Mouse (Mus musculus): Measurements from ENCODE around the gene Glrp1.

The Glrp1 gene

DNA sequence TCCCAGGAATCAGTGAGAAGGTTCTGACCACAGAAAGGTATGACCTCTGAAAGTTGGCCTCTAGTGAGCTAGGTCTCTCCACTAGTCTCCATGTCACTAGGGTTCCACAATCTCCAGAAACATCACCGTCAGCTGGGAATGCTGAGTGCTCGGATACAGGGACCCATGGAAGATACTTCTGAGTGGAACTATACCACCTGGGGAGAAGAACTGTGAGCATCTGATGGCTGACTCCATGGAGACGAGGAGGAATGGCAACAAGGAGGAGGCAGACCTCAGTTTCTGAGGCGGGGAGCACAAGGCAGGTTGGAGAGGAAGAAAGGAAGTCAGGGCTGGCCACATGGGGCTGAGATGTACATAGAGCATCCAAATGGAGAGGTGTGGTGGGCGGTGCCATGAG, 50.2 kb downstream of the Glrp1 start:
- no peak for DNase-seq

DNA sequence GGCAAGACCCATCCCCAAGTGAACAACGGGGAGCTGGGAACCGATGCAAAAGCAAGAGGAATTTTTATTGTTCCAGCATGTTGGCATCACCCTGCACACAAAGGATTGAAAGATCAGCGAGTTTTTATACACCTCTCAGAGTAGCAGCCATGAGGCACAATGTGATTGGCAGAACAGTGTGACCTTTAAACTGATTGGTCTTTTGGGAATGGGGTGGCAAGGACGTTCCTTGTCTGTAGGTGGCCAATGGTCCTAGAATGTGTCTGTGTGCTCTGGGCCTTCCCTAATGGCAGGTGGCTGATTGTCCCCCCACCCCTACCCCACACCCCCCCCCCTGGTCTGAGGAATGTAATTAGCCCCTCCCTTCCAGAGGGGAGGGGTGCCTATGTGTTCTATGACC, 50.7 kb downstream of the Glrp1 start:
- no peak for DNase-seq

DNA sequence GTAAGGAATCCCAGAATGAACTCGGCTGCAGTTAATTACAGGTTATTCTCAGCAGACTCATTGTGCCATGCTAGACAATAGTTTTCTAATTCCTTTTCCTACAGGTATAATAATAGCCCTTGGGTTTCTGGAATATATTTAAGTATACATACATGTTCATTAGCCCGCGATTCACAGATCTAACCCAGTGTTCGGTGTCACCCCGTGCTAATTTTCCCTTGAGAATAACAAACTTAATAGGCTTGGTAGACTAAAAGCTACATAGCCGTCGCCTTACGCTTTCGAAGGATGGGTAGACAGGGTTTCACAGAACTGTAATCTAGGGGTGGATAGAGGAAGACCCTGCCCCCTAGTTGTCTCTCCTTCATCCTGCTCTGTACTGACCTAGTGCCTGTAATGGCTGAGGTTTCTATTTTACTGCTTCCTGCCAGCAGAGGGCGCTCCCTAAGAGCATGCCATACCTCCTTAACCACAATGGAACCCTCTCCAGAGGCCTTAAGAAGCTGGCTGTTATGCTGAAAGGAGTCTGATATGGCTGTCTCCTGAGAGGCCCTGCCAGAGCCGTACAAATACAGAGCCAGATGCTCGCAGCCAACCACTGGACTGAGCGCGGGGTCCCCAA, 53.3 kb downstream of the Glrp1 start:
- peak; percentile 77 to 84 for DNase-seq

DNA sequence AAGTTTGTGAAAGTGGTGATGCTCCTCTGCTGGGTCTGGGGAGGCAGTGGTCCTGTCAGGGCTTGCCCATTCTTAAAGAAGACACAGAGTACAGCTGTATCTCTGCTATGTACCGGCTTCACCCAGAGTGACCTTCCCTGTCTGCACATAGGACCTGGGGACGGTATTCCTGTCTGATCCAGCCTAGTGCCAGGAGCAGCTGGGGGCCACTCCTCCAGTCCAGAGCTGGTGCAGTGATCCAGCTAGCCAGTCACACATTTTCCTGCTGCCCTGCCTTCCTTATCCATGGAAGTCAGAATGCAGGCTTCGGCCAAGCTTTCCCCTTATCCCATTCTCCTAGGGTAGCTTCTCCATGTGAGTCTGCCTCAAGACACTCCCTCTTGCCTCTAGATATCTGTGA, 54.1 kb downstream of the Glrp1 start:
- peak; percentile 14 to 73 for DNase-seq

DNA sequence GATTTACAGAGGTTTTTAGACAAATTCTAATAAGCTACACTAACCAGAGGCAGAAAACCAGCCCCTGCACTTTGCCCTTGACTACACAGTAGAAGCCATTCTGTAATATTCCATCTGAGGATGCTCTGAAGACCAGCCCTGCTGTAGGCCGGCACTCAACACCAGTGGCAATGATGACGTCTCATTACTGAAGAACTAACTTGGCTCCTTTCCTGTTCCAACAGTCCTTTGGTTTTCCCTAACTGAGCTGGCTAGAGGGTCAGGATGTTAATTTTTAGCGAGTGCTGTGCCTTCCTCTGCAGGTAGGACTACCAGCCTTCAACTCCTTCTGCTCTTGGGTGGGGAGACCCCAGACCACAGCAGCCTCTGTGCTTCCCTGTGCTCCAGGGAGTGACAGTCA, 55.2 kb downstream of the Glrp1 start:
- DNase-seq: peak in 1 of 2 experiments; percentile 11

DNA sequence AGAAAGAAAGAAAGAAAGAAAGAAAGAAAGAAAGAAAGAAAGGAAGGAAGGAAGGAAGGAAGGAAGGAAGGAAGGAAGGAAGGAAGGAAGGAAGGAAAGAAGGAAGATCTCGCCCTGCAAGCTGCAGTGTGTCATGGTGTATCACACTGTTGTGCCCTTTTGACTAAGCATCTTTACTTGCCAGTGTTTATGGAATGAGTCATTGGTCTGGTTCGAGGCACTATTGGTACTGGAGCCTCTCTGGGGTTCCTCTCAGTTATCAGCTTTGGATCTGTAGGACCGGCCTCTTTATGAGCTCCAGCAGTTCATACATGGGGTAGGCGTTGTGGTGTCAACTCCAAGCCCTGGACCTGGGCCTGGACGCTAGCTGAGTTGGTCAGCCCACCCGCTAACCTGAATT, 57.7 kb downstream of the Glrp1 start:
- DNase-seq: no peak

DNA sequence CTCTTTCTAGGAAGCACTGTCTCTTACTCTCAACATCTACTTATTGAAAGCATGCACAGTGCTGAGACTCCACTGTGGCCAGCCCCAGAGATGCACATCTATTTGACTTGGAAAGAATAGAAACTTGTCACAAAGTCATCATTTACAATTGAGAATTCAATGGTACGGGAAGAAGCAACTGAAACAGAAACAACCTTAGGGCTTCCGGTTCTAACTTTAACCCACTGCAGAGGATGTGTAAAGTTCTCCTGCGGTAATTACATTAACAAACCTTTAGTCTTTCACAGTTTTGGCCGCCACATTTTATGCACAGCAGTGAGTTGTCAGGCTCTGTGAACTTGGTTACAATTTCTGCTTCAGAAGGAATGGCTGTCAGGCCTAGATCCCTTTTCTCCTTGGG, 59.2 kb downstream of the Glrp1 start:
- no peak for DNase-seq
